Mouse (Mus musculus) spleen, postnatal 14 days (tissue): Measurements from ENCODE around the gene Srsf3.
"Not testable (repeated sequence)": the region's sequence is repeated elsewhere in the genome, so short reads cannot be mapped to it uniquely, and the experiment has no call there.

Experiments used
- DNase-seq, 2 experiments: peaks; one replicate each; pipeline ENCODE4 v3.0.0; 2021 to 2022; ENCODE audit warnings: low spot score in 2 of 2

The Srsf3 gene

GRCm38 (mm10) chr17:29032274-29033069, at the start of gene Srsf3:
Srsf3 (plus strand) TSS chr17:29032628.
- DNase-seq, result peak; percentile 97 to 98

- no peak for DNase-seq
Observed at GRCm38 (mm10) chr17:28984724-28985420, 47.6 kb upstream of the Srsf3 start.

GRCm38 (mm10) chr17:28986833-28987232, 45.6 kb upstream of the Srsf3 start:
- no peak for DNase-seq

- DNase-seq, result peak in 1 of 2 experiments; percentile 43
Observed at GRCm38 (mm10) chr17:28987713-28988112, 44.7 kb upstream of the Srsf3 start.

- no peak for DNase-seq
Observed at GRCm38 (mm10) chr17:28988291-28988690, 44.1 kb upstream of the Srsf3 start.

GRCm38 (mm10) chr17:28988996-28989395, 43.4 kb upstream of the Srsf3 start:
- DNase-seq, result no peak

- no peak for DNase-seq
Observed at GRCm38 (mm10) chr17:28990060-28990459, 42.4 kb upstream of the Srsf3 start.

- no peak for DNase-seq
Observed at GRCm38 (mm10) chr17:28991286-28991685, 41.1 kb upstream of the Srsf3 start.

- DNase-seq, result no peak
Observed at GRCm38 (mm10) chr17:28992105-28992504, 40.3 kb upstream of the Srsf3 start.

GRCm38 (mm10) chr17:28993004-28993403, 39.4 kb upstream of the Srsf3 start:
- DNase-seq, result not testable (repeated sequence)

- DNase-seq, result no peak
Observed at GRCm38 (mm10) chr17:28994615-28995014, 37.8 kb upstream of the Srsf3 start.

GRCm38 (mm10) chr17:29000465-29000864, 32.0 kb upstream of the Srsf3 start:
- no peak for DNase-seq

GRCm38 (mm10) chr17:29003740-29004139, 28.7 kb upstream of the Srsf3 start:
- no peak for DNase-seq

- DNase-seq, result no peak
Observed at GRCm38 (mm10) chr17:29005002-29005401, 27.4 kb upstream of the Srsf3 start.

GRCm38 (mm10) chr17:29006812-29007211, 25.6 kb upstream of the Srsf3 start:
- DNase-seq, result no peak

GRCm38 (mm10) chr17:29007243-29007640, 25.2 kb upstream of the Srsf3 start:
- no peak for DNase-seq

- peak; percentile 89 to 92 for DNase-seq
Observed at GRCm38 (mm10) chr17:29007641-29008325, 24.6 kb upstream of the Srsf3 start, which contains the start of gene Stk38. Stk38 (minus strand) TSS chr17:29007995.

- DNase-seq, result no peak
Observed at GRCm38 (mm10) chr17:29008326-29008650, 24.1 kb upstream of the Srsf3 start.

- DNase-seq, result no peak
Observed at GRCm38 (mm10) chr17:29009181-29009580, 23.2 kb upstream of the Srsf3 start.

- no peak for DNase-seq
Observed at GRCm38 (mm10) chr17:29014235-29014634, 18.2 kb upstream of the Srsf3 start.

- peak; percentile 15 to 62 for DNase-seq
Observed at GRCm38 (mm10) chr17:29015638-29016037, 16.8 kb upstream of the Srsf3 start.

- DNase-seq, result no peak
Observed at GRCm38 (mm10) chr17:29016705-29017104, 15.7 kb upstream of the Srsf3 start.
